Mouse (Mus musculus) lung, embryonic 14.5 days (tissue): ENCODE measurements at regions not wholly inside any gene's neighbourhood (a gene's known extent, or its start where the extent isn't known, plus 50 kb on each side); places are given as distances from the start of the nearest gene placed in this dataset.

Source experiments
- ATAC-seq: fragments of 200-750 bp; cut with Nextera tagmentation; 2 replicates; pipeline ENCODE4 v1.8.0; 2017; ENCODE audit warnings: mild to moderate bottlenecking, moderate TSS enrichment, moderate library complexity; ENCODE audit not compliant: insufficient read depth
- DNase-seq: peaks from one replicate; pipeline ENCODE4 v3.0.0-alpha.2; 2015
- H3K27ac ChIP-seq: fragments of 300-500 bp; sonication (generic); 2 replicates; pipeline ENCODE4 v1.5.1; 2014; ENCODE audit warnings: low read depth, mild to moderate bottlenecking, moderate library complexity
- H3K27me3 ChIP-seq: fragments of 300-500 bp; sonication (generic); 2 replicates; pipeline ENCODE4 v1.6.1; 2014; ENCODE audit warnings: low read length, control low read depth; ENCODE audit not compliant: insufficient read depth
- H3K36me3 ChIP-seq: fragments of 300-500 bp; sonication (generic); 2 replicates; pipeline ENCODE4 v1.6.1; 2014; ENCODE audit warnings: control low read depth; ENCODE audit not compliant: insufficient read depth
- H3K4me1 ChIP-seq: fragments of 300-500 bp; sonication (generic); 2 replicates; pipeline ENCODE4 v1.6.1; 2014; ENCODE audit warnings: antibody characterized with exemption, control low read depth; ENCODE audit not compliant: insufficient read depth
- H3K4me2 ChIP-seq: fragments of 300-500 bp; sonication (generic); 2 replicates; pipeline ENCODE4 v1.6.1; 2014; ENCODE audit warnings: mild to moderate bottlenecking
- H3K4me3 ChIP-seq: fragments of 300-500 bp; sonication (generic); 2 replicates; pipeline ENCODE4 v1.5.1; 2014; ENCODE audit warnings: low read depth, low read length
- H3K9ac ChIP-seq: fragments of 300-500 bp; sonication (generic); 2 replicates; pipeline ENCODE4 v1.6.1; 2014
- H3K9me3 ChIP-seq: fragments of 300-500 bp; sonication (generic); 2 replicates; pipeline ENCODE4 v1.6.1; 2016; ENCODE audit warnings: low read depth, low read length, control low read depth
- CTCF ChIP-seq: IDR thresholded peaks from 2 replicates; pipeline ENCODE4 v1.5.1; 2016; ENCODE audit warnings: antibody characterized with exemption, low read depth
- WGBS: fragments of 180-500 bp; shearing (Covaris S2); extraction: QIAGEN DNeasy Blood & Tissue Kit; methylation state at CpG from one replicate; pipeline ENCODE4 v1.1.7; 2014; 5-methylcytosine and 5-hydroxymethylcytosine counted together

DNA sequence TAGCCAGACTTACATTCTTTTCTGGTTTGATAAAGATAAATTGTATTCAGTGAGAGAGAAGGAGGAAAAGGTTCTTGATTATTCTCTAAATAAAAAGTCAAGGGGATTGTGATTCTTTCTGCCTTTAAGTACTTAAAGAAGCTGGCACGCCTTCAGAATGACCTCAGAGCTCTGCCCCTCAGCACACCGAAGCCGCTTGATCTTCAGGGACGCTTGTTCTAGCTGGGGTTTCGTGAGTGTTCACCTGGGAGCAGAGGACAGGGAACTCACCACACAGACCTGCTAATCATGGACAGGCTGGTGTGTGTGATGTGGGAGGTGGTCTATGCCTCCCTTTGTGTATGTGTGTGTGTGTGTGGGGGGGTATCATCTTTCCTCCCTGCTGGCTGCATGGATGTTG is 391.3 kb downstream of the Slc4a3 start:
- Histone ChIP-seq H3K9ac (no peak overlapping the region), H3K4me3 (no peak overlapping the region), H3K9me3 (no peaks in the 10 kb centered on the region), H3K4me2 (no peak overlapping the region), H3K4me1 (no peaks in the 10 kb centered on the region; the same call in none of the 2 replicates), H3K27me3 (no peaks in the 10 kb centered on the region), H3K36me3 (no peaks in the 10 kb centered on the region), H3K27ac (peak overlapping the region; percentile 50; the same call in 1 of the 2 replicates)
- DNase-seq = peak; percentile 67
- no peak for TF ChIP-seq CTCF
- no peak for ATAC-seq
- WGBS = 53% methylated on average over 5 of the region's 5 CpGs

DNA sequence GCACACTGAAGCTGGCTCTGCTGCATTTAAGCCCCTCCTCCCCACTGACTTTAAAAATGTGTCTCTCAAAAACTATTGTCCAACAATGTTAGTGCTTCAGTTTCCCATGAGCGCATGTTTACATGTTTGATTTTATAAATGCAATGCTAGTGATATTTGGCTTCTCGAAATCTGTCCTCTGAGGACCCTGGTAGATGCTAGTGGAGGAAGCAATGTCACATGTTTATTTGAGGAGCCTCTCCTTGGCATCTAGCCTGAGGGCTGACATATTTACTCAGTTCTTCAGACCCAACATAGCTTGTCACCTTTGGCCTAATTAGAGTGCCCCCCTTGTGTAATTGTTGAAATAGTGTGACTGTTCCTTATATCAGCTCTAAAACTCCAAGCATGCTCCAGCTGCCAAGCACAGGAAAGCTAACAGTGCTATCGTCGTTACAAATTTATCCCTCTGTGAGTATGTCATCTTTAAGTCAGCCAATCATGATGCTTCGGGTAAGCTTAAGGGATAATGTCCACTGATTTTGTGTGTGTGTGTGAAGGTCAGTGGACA is 400.3 kb downstream of the Slc4a3 start:
- Histone ChIP-seq H3K4me3 (no peak overlapping the region), H3K27ac (no peak overlapping the region; the same call in 1 of the 2 replicates), H3K36me3 (no peaks in the 10 kb centered on the region), H3K27me3 (no peaks in the 10 kb centered on the region), H3K4me1 (no peaks in the 10 kb centered on the region), H3K9me3 (no peaks in the 10 kb centered on the region), H3K4me2 (no peak overlapping the region), H3K9ac (no peak overlapping the region)
- TF ChIP-seq CTCF = no peak
- 33% methylated on average over 5 of the region's 5 CpGs for WGBS
- ATAC-seq = peak; percentile 56; the same call in 1 of the 2 replicates
- DNase-seq = peak; percentile 68

DNA sequence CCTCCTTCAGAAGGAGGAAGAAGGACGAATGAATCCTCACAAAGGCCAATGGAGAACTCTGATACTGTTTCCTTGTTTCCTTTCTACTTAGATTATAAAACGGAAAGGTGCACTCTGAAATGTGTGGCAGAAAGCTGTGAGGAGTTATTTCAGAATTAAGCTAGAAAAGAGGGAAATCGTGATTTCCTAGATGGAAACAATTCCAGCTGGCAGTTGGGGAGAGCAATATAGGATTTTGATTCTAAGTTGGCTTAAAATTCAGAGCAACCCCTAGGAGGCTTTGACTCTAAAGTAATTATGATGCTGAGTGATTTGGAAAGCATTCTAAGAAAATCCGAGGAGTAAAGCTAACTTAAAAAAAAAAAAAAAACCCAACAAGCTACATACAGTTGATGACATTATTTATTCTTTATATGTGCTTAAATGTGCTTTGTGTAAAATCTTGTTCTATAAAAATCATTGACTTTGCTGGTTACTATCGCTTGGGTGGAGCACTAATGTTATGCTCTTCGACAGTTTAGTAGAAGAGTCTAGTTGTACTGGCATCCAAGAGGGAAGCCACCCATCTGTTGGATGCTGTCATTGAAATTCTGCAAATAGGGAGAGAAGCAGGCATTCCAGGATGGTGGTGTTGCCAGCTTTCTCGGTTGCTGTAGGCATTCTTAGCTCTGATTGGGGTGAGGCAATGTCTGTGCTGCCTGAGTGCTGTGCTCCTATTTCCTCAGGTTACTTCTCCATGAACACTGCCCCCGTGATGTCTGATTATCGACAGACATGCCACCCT is 432.3 kb downstream of the Slc4a3 start:
- no peak for DNase-seq

DNA sequence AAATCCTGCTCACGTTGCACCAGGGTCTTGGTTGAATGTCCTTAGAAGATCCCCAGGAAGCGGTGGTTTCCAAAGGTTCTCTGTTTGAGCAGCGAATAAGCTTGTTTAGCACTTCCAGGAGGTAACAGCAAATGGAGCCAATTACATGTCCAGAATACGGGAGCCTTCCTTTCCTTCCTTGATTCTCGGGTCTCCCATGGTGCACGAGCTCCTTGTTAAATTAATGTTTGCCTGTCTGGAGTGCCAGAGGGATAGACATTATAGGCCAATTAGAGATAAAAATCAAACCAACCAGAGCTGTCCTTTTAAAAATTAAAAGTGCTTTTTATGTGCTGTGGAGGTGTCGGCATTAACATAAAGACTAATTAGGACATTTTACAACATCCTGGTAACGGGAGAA is 437.0 kb downstream of the Slc4a3 start:
- no peaks in the 10 kb centered on the region for H3K9me3 ChIP-seq

More for the DNA sequence above, 432.3 kb downstream of the Slc4a3 start:
- H3K4me1 ChIP-seq = no peaks in the 10 kb centered on the region
- no peak for TF ChIP-seq CTCF
- H3K27ac ChIP-seq = no peak overlapping the region
- WGBS = 84% methylated on average over 9 of the region's 9 CpGs
- no peaks in the 10 kb centered on the region for H3K36me3 ChIP-seq
- H3K9ac ChIP-seq = no peak overlapping the region
- H3K4me2 ChIP-seq = no peak overlapping the region
- no peaks in the 10 kb centered on the region for H3K27me3 ChIP-seq
- H3K9me3 ChIP-seq = no peaks in the 10 kb centered on the region
- no peak for ATAC-seq
- no peak overlapping the region for H3K4me3 ChIP-seq

DNA sequence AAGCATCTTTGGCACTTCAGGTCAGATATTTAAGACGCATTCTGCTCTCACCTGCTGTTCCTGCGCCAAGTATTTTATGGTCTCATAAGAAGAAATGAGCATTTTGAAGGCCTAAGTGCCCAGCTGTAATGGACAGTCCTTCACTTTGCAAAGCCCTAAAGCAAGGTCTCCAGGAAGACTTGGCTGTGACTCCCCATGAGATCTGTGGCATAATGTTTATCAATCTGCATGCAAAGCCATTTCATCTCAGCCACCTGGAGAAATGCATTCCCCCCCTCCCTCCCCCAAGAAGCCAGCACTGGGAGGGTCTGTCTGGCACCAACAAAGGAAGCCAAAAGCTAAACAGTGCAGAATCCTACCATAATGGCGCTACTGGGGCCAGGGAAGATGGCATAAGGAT is 437.4 kb downstream of the Slc4a3 start:
- no peak overlapping the region for H3K4me3 ChIP-seq
- ATAC-seq (no peak), DNase-seq (no peak)
- H3K9ac ChIP-seq = no peak overlapping the region
- no peak overlapping the region for H3K27ac ChIP-seq
- no peaks in the 10 kb centered on the region for H3K9me3 ChIP-seq
- no peaks in the 10 kb centered on the region for H3K36me3 ChIP-seq
- no peaks in the 10 kb centered on the region for H3K27me3 ChIP-seq
- H3K4me2 ChIP-seq = no peak overlapping the region
- 91% methylated on average over 3 of the region's 3 CpGs for WGBS
- H3K4me1 ChIP-seq = no peaks in the 10 kb centered on the region; the same call in 1 of the 2 replicates
- no peak for TF ChIP-seq CTCF

More for the DNA sequence above, 437.0 kb downstream of the Slc4a3 start:
- no peak overlapping the region for H3K9ac ChIP-seq
- no peaks in the 10 kb centered on the region for H3K36me3 ChIP-seq
- H3K27ac ChIP-seq = no peak overlapping the region
- DNase-seq = no peak
- TF ChIP-seq CTCF = no peak
- H3K27me3 ChIP-seq = no peaks in the 10 kb centered on the region
- WGBS = 69% methylated on average over 8 of the region's 8 CpGs
- ATAC-seq = no peak
- H3K4me1 ChIP-seq = no peaks in the 10 kb centered on the region
- H3K4me2 ChIP-seq = no peak overlapping the region
- no peak overlapping the region for H3K4me3 ChIP-seq

DNA sequence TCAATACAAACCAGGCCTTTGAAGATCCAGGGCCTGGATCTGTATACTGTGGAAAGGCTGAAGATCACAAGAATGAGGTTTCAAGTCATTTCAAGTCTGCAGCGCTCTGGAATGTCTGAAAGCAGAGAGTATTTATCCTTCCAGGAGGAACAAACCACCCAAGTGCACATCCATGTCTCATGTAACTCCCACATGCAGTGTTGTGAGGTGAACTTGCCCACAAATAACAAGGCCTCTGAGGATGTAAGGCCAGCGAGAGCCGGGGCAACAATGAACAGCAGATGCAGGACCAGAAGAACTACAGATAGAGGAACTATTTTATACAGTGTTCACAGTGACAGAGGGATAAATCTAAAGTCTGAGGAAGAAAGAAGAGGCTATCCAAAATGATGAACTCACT is 442.4 kb downstream of the Slc4a3 start:
- TF ChIP-seq CTCF = no peak
- Histone ChIP-seq H3K27ac (no peak overlapping the region), H3K4me1 (no peaks in the 10 kb centered on the region; the same call in 1 of the 2 replicates), H3K27me3 (no peaks in the 10 kb centered on the region), H3K4me2 (no peak overlapping the region), H3K9me3 (no peaks in the 10 kb centered on the region), H3K4me3 (no peak overlapping the region), H3K9ac (no peak overlapping the region), H3K36me3 (no peaks in the 10 kb centered on the region)
- 74% methylated on average over 3 of the region's 3 CpGs for WGBS
- ATAC-seq (no peak), DNase-seq (no peak)

DNA sequence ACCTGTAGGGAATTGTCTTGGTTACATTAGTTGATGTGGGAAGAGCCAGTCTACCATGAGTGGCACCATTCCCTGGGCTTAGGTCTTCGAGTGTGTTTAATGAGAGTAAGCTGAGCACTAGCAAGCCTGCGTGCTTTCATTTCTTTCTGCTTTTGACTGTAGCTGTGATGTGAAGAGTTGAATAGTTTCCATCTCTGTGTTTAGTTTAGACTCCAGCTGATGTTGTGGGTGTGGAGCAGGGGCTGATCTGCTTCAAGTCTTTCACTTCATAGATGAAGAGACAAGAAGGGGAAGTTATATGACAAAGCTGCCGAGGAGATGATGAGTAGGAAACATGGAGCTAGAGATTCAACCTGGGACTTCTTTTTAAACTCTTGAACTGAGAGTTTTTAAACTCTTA is 446.0 kb downstream of the Slc4a3 start:
- WGBS = 68% methylated on average over 3 of the region's 3 CpGs
- H3K36me3 ChIP-seq = no peaks in the 10 kb centered on the region
- no peak overlapping the region for H3K9ac ChIP-seq
- DNase-seq (no peak), ATAC-seq (no peak)
- no peak overlapping the region for H3K27ac ChIP-seq
- no peak for TF ChIP-seq CTCF
- H3K9me3 ChIP-seq = no peaks in the 10 kb centered on the region
- no peaks in the 10 kb centered on the region; the same call in 1 of the 2 replicates for H3K4me1 ChIP-seq
- H3K27me3 ChIP-seq = no peaks in the 10 kb centered on the region
- no peak overlapping the region for H3K4me3 ChIP-seq
- H3K4me2 ChIP-seq = no peak overlapping the region
